Mouse (Mus musculus): ENCODE results near the gene Gm10282. TPM values are rescaled to one million over a fixed set of nuclear protein-coding genes. Genes with fewer than 3 reads are reported as not detected.

The Gm10282 gene
- 10 to 100 TPM; 30.9 to 31.2 TPM for total RNA-seq (2021)
- long read RNA-seq, experiment 1, transcript Gm10282-201 (1 exons, 1,151 nt), result major isoform, 10 of 10 reads
- long read RNA-seq, experiment 1, partial matches to known transcripts, result 0 of 10 reads
- long read RNA-seq, experiment 1, other reads (novel, unspliced or antisense), result 0 of 10 reads
- long read RNA-seq, experiment 2, transcript Gm10282-201 (1 exons, 1,151 nt), result major isoform, 12 of 12 reads
- long read RNA-seq, experiment 2, partial matches to known transcripts, result 0 of 12 reads
- long read RNA-seq, experiment 2, other reads (novel, unspliced or antisense), result 0 of 12 reads

DNA sequence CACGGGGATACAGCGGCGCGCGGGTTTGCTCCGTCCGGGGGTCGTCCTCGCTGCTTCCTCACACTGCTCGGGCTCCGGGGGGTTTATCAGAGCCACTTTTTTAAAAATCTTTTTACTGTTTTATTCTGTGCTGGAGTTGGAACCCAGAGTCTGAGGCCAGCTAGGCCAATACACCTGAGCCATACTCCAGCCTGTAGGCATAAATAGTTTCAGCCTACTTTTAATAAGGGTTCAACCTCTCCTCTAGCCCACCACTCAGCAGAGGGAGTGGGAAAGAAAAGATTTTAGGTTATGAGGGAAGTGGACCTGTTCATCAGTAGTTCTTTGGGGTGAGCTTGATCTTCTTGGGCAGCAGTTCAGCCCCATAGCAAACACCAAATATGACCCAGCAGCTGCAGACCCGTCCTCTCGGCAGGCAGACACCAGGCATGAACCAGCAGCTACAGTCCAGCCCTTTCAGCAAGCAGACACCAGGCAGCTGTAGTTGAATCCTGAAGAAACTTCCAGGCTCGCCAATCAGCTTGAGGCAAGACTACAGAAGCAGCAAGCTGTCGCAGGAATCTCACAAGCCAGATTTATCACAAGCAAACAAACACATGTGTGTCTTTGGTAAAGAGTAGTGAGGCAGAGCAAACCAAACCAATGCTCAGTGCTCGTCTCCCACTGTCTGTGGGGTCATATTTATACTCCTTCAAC, at the start of gene Gm10282:
Gene Gm10282 (minus strand): TSS at position 51 of the 696 bp plus-strand sequence.
- DNase-seq (ENCODE audit: low spot score in 2 of 2), result no peak

DNA sequence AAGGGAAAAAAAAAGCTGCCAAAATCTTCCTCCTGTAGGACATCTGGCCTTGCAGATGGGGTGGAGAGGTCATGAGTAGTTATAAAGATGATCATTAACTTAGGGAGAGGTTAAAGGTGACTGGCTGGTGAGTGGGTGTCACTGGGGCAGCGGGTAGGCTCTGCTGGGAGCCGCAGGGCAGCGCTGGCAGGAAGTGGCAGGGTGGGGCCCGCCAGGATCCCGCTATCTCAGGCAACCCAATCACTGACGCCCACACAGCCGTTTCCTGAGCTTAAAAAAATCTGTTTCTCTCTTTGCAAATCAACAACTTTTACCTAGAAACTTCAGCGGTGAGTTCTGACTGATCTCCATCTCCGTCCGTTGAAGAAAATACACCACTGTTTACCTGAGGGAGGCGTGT, 49.2 kb upstream of the Gm10282 start:
- no peak for DNase-seq (ENCODE audit: low spot score in 2 of 2)

DNA sequence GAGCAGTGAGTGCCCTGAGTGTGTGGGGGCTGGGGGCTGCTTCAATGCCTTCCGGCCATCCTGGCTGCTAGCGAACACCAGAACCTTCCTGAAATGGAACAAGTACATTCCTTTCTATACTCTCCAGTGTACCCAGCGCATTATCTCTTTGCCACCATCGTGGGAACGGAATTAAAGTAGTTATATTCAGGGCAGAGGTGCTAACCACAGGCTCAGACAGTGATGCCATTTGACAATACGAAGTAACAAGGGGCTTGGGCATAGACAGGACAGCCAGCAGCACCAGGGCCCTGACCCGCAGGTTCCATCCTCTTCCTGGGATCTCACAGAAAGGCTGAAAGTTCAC, 48.6 kb upstream of the Gm10282 start:
- DNase-seq (ENCODE audit: low spot score in 2 of 2), result no peak

DNA sequence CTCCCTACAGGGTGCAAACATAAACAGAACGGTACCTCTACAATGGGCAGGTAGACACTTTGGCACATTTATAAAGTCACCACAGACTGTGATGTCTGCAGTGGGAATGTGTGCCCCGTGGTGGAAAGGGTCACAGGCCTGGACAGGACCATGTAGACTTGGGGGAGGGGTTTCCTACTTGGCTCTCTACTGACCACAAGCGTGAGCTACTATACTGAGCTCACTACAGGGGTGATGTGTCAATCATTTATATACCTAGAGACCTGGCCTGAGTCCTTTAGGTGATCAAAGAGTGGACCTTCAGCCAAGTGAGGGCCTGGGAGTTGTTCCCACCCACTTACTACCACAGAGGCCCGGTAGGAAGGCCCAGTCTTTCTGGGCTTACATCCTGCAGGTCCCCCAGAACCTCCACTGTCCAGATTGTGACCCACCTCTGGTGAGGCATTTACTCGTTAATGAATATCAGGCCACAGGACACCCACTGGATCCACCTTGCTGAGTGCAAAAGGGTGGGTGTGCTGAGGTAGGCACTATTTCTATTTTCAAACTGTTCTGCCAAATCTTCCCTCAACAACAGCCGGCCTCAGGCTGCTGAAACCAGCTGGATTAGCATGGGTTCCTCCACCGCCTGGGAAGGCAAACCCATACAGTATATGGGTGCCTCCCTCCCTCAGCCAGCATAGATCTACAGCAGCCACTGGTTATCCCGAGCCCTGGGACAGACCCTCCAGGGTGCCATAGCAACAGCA, 48.1 kb upstream of the Gm10282 start:
- DNase-seq (ENCODE audit: low spot score in 2 of 2), result no peak

DNA sequence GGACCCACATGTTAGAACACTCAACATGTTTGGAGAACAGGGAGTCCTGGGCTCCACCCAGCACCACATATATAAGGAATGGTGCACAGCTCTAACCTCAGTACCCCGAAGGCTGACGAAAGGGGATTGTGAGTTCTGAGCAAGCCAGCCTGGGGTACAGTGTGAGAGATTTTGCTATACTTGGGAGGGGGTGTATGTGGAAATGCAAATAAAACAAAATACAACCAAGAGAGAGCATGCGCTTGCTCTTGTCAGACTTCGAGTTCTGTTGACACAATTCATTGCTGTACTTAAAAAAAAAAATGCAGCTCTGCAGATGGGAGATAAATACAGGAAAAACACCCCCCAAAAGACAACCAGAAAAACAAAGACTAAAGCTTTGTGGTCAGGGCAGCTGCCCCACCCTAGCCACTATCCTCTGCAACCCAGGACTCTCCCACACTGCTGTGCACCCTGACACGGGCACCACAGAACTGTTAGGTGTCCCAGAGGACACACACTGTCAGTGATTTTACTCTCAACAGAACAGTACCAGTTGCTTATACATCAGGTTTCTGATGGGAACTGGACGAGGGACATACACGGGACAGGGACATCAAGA, 46.4 kb upstream of the Gm10282 start:
- no peak for DNase-seq (ENCODE audit: low spot score in 2 of 2)

DNA sequence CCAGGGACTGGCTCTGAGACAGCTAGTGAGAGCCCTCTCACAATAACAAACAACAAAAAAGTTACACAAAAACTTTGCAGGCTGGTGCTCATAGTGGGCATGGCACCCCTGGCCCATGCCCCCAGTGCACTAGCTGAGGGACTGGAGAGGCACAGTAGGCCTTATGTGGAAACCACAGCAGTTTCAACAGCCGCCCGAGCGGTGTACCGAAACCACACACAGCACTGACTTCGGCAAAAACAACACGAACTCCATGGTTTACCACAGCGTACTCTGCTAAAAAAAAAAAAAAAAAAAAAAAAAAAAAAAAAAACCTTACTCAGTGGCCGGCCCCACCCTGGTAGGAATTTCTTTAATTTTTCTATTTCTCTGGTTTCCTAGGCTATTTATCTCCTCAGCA, 45.7 kb upstream of the Gm10282 start:
- DNase-seq (ENCODE audit: low spot score in 2 of 2), result no peak

DNA sequence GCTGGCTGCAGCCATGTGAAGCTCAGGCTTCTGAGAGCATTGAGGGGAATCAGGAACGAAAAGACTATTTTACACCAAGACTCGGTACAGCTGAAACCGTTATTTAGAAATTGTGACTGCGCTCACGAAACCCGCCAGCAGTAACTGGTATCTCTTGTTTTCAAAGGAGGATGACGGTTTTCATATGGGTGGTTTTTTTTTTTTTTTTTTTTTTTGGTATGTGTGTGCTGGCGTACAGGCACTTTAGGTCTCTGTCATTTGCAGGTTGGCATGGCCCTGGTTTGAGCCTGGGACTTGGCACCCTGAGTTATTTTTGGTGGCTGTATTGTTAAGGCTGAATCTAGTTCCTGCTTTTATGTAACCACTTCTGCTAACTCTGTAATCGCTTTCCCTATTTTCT, 44.8 kb upstream of the Gm10282 start:
- no peak for DNase-seq (ENCODE audit: low spot score in 2 of 2)

DNA sequence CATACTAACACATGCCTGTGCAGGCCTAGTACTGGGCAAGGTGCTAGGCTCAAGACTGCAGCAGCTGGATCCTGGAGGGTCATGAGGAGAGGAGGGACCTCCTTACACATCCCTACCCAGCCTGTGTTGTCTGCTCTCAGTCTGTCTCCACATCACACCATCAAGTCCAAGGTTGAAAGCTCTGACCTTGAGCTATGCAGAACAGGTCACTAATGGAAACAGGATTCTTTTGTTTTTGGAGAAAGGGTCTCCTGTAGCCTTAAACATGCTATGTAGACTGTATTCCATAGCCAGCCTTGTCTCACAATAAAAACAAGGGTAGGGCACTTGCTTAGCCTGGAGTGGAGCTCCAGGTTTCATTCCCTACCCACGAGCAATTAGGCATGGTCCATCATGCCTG, 43.9 kb upstream of the Gm10282 start:
- DNase-seq (ENCODE audit: low spot score in 2 of 2), result no peak

DNA sequence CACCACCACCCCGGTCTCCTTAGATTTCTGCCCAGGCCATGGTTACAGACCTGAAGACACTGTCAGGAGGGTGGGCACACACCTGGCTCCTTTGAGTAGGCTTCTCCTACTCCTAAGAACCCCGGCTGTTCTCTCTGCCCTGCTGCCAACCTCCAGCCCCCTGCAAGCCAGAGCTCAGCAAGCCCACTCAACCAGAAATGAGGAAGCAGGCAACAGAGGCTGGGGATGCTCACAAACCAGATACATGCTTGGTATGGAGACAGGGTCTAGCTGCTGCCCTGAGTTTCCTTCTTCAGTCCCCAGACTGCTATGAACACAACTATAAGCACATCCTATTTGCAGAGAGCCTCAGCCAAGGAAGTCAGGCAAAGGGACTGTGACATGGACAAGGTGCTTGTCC, 43.1 kb upstream of the Gm10282 start:
- DNase-seq (ENCODE audit: low spot score in 2 of 2), result no peak

DNA sequence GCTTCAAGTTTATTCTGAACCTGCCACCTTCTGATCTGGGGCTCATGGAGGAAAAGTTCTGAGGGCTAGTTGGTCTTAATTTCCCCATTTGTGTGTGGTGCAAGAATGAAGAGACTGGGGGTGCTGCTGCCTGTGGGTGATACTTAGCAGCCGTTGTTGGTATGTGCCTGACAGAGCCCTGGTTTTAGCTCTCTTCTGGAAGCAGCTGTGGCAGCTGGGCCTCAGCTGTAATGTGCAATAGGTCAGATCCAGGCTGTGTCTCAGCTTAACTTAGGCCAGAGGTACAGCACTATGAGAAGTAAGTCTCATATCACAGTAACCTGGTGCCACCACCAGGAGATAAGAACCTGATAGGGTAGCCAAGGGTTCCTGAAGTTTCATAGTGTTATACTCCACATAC, 42.5 kb upstream of the Gm10282 start:
- DNase-seq (ENCODE audit: low spot score in 2 of 2), result no peak

DNA sequence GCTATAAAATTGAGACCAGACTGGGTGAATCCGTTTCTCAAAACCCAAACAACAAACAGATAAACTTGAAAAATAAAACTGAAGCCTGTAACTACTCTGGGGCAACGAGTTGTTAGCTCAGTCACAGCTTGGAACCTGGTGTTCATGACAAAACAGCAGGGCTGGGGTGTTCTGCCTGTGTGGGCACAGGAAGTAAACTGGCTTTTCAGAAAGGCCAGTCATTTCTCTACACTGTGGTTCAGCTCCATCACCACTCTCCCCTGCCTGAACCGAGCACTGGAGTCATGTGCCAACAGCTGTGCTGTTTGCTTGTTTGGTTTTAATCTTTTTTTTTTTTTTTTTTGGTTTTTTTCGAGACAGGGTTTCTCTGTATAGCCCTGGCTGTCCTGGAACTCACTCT, 38.7 kb upstream of the Gm10282 start:
- DNase-seq (ENCODE audit: low spot score in 2 of 2), result no peak

DNA sequence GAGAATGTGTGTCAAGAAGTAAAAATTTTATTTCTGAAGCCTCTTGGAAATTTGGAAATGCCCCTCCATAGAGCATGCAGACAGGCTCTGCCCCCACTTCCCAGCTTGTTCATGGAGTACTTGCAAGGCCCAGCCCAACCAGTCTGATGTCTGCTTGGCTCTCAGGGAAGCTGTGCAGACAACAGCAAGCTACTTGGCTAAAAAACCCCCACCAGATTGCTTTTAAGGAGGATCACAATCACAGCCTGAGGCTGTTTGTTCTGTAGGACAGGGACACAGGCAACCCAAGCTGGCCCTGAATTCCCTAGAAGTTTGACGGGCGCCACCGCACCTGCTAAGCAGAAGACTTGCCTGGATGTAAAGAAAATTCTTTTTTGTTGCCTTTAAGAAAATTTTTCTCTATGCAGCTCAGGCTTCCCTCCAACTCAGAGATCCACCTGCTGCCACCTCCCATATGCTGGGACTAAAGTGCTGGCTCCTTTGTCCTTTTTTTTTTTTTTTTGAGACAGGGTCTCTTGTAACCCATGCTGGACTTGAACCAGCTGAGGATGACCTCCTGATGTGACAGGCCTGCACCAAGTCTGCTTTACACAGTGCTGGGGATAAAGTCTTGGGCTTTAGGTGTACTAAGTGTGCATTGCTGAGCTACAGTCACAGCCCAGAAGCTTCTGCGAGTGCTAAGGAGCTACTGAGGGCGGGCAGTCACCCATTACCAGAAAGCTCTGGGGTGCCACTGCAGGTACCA, 37.7 kb upstream of the Gm10282 start:
- DNase-seq (ENCODE audit: low spot score in 2 of 2), result no peak

DNA sequence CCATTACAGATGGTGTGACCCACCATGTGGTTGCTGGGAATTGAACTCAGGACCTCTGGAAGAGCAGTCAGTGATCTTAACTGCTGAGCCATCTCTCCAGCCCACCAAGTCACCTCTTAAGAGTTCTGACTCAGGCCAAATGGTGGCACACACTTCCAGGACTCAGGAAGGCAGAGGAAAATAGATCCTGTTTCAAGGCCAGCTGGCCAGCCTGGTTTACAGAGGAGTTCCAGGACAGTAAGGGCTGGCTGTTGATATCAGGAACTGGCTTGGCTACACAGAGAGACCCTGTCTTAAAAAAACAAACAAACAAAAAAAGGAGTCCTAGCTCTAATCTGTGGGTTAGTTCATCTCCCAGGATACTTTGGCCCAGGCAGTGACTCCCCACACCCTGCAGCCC, 32.0 kb upstream of the Gm10282 start:
- no peak for DNase-seq (ENCODE audit: low spot score in 2 of 2)

DNA sequence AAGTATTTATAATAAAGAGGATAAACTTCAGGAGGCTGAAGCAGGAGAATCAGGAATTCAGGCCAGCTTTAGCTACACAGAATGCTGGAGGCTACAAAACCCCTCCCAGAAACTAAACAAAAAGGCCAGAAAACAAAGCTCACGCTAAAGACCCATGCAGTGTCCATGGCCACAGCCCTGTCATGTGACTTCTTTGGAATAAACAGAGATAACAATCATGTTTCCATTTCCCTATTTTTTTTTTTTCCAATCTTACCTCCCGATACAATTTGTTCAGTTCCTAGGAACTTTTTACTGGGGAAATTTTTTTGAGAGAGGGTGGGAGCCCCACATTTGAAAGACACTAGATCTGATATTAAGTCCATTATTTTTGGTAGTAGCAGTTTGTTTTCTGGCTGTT, 31.2 kb upstream of the Gm10282 start:
- no peak for DNase-seq (ENCODE audit: low spot score in 2 of 2)

DNA sequence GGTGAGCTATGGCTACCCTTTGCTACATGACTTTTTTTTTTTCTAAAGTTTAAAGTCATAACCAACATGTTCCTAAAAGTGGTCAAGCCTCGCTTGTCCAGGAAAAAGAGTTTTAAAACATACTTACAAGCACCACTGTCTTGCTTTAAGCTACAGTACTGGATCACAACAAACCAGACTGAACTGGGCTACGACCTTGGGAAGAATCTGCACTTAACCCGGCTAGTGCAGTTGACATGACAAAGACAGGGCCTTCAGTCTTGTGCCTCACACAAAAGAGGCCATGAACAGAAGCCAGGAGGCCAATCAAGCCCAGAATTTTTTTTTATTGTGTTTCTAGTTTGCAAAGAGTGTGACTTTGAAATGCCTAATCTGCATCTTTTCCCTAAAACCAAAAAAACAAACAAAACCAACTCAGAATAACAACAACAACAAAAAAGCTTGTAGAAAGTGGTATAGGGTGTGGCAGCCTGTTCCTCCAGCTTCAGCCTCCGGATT, 29.1 kb upstream of the Gm10282 start:
- DNase-seq (ENCODE audit: low spot score in 2 of 2), result no peak

DNA sequence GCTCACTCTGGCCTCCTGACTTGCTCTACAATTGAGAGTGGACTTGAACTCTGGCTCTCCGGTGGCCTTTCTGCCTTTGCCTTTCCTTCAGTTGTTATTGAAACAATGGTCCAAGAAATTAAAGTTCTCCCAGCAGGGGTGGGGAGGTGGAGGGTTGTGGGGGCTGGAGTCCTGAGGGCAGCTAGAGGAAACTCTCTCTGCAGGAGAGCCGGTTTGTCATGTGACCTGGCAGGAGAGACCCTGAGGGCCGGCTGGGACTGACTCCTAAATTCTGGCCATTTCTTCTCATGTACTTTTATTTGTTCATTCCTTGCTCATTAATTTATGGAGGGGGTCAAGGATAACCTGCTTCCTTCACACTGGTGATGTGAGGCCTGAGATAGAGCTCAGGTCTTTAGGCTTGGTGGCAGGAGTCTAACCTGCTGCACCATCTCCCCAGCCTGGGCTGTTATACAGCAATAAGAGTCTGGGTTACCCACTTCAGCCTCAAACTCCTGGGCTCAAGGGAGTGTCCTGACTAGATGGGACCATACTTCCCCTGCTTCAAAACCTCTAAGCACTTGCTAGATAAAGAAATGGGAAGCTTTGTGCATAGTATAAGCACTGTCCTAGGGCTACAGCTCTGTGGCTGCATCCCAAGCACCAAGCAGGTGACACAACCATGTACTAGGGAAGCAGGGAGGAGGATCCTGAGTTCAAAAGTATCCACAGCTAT, 28.5 kb upstream of the Gm10282 start:
- no peak for DNase-seq (ENCODE audit: low spot score in 2 of 2)

DNA sequence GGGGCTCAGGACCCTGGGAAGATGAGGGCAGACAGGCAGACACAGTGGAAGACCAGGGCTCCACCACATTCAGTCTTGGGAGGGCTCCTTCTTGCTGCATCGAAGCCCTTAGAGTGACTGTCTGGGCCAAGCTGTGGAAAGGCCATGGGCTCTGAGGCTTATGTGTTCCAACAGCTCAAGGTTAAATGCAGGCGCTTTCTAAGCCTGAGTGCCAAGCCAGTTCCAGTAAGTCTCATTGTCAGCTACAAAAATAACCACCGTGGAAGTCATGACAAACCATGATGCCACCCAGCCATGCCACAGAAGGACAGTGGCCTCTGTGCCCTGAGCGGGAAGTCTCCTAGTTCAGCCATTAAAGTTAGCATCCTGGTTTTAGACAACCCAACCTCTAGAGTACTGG, 26.6 kb upstream of the Gm10282 start:
- DNase-seq (ENCODE audit: low spot score in 2 of 2), result no peak

DNA sequence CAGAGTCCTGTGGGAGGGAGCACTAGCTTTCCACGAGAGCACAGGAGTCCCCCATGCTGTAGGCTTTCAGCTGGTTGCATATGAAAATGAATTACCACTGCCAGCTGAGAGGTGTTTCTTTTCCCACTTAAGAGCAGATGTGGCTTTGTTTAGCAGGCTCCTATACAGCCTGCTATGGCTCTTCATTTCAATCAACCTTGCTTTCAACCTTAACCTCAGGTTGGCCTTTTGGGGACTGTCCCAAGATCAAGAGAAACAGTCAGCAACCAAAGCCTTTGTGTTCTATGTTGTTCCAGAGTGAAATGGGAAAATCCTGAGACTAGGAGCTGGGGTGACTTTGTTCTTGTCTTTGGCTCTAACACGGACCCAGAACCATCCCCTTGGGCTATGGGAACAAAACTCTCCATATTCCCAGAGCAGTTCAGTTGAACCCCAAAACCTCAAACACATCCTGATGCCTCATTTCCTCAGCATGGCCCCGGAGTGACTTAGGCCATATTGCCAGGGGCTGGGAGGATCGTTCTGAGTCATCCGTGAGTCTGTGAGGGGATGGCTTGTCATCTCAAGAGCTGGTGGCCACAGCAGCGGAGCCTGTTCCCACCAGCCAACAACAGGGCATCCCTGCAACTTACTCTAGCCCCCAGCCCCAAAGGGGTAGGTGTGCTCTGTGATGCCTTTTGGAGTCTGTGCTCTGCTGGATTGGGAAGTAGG, 25.9 kb upstream of the Gm10282 start:
- DNase-seq (ENCODE audit: low spot score in 2 of 2), result no peak

DNA sequence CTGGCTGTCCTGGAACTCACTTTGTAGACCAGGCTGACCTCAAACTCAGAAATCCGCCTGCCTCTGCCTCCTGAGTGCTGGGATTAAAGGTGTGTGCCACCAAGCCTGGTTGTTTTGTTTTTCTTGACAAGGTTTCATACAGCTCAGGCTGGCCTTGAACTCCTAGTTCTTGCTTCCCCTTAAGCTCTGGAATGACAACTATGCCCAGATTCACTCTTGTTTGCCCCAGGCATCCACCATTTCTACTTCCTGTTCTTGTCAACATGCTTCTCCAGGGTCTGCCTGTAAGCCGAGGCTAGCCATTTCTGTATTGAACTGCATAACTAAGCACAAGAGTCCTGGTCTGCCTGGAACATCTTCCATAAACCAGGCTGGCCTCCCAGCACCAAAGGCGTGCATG, 24.1 kb upstream of the Gm10282 start:
- DNase-seq (ENCODE audit: low spot score in 2 of 2), result no peak

DNA sequence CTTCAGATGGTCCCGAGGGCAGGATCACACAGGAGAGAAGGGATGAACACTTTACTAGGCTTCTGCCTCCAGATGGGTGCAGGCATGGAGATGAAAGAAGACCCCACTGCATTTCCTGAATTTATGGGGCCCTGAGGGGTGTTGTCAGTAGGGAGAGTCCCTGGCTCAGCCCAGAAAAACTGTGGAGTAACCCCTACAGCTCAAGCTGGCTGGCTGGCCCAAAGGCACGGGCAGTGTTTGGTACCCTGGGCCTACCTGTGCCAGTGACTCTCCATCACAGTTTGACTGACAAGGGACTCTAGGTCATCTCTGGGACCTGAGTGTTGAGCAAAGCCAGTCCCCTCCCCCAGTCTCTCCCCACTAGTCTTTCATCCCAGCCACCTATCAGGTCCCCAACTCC, 19.6 kb upstream of the Gm10282 start:
- DNase-seq (ENCODE audit: low spot score in 2 of 2), result no peak

Data from adrenal gland, postnatal 4 days (tissue).